In the genomic region with DNA sequence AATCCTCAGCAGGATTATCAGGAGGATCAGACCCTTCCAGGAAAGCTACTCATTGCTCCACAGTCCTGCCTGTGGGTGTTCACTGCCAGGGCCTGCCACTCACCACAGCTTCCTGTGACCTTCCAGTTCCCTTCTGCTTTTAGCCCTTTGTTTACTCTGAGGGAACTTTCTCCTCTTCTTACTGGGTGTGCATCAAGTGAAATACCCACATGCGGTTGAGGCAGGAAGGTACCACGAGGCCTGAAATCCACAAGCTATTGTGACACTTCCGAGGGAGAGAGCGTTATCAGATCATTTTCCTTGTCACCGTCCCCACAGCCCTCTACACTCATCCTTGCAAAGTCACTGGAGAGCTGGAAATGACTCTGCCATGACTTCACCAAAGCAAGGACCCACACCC, we compare ENCODE assay signal across 11 mouse cellular contexts. TPM values are rescaled to one million over a fixed set of nuclear protein-coding genes. Genes with fewer than 3 reads are reported as not detected.
DNase-seq lines count a peak whose midpoint lies in the region; ATAC-seq and TF ChIP-seq lines count a peak whose summit lies in the region.
"Had no signal": no experiment of that assay in that cellular context is flagged by ENCODE, and none has a peak within 500 bp of the region (broad histone marks: within the 10 kb centered on the region; RNA-seq: fewer than 3 reads in every experiment).

No protein-coding gene starts in this region.

- 25% methylated on average over 5 of the region's 5 CpGs for WGBS in heart, embryonic 16.5 days

- intact Hi-C loops in heart, postnatal 25 days (cut with DNase I): loop anchor here (5.0 to 10.0 kb wide), 2 partner anchors 303 to 981 kb away; no protein-coding TSS in a partner anchor

- H3K9me3 ChIP-seq in heart, embryonic 16.5 days (replicated peaks; ENCODE audit: control insufficient read depth, low read length): no peaks in the 10 kb centered on the region
- H3K9me3 ChIP-seq: midbrain, embryonic 12.5 days had no signal

- no peak for DNase-seq in heart, postnatal 25 days (ENCODE audit: low spot score)
- peak; percentile 21 for DNase-seq in lung, postnatal 10 days
- peak; percentile 66 to 76 for DNase-seq in spleen, postnatal 36 days (ENCODE audit: low spot score in 2 of 2)
- DNase-seq in ovary, adult 18-20 months (ENCODE audit: low spot score): no peak
- DNase-seq in cerebellum, postnatal 10 days: no peak
- no peak for DNase-seq in urinary bladder, postnatal 14 days (ENCODE audit: low spot score)
- DNase-seq: gastrocnemius, postnatal 36 days; kidney, postnatal 4 days had no signal

- no peak for TF ChIP-seq CTCF in bone marrow macrophage, adult 2 months (IDR thresholded peaks at IDR 0.05; ENCODE audit: low read depth, low read length)

- H3K27me3 ChIP-seq in heart, embryonic 16.5 days (ENCODE audit: control insufficient read depth, insufficient read depth, low read length): no peaks in the 10 kb centered on the region
- H3K27me3 ChIP-seq: midbrain, embryonic 12.5 days had no signal

- no peaks in the 10 kb centered on the region for H3K36me3 ChIP-seq in heart, embryonic 16.5 days (ENCODE audit: control insufficient read depth, insufficient read depth)
- H3K36me3 ChIP-seq: midbrain, embryonic 12.5 days had no signal

- no peak for TF ChIP-seq POLR2A in bone marrow macrophage, adult 2 months (IDR thresholded peaks at IDR 0.05; ENCODE audit: borderline replicate concordance, low read depth, low read length)

- no peak overlapping the region for H3K27ac ChIP-seq in heart, embryonic 16.5 days (ENCODE audit: low read length)
- peak overlapping the region; percentile 5 for H3K27ac ChIP-seq in bone marrow macrophage, adult 2 months (ENCODE audit: insufficient read depth, low read depth, low read length)
- H3K27ac ChIP-seq: midbrain, embryonic 12.5 days had no signal

- H3K4me3 ChIP-seq in heart, embryonic 16.5 days (ENCODE audit: low read length): no peak overlapping the region
- 0 out of 2 replicates have a peak overlapping the region, but pooled peaks have one; percentile 2 for H3K4me3 ChIP-seq in bone marrow macrophage, adult 2 months (ENCODE audit: insufficient read depth, low read length)
- H3K4me3 ChIP-seq: midbrain, embryonic 12.5 days had no signal

- H3K4me1 ChIP-seq in heart, embryonic 16.5 days (ENCODE audit: control insufficient read depth, insufficient read depth, low read length): peaks cover 2% of the 10 kb centered on the region; the same call in 1 of the 2 replicates
- H3K4me1 ChIP-seq in bone marrow macrophage, adult 2 months (ENCODE audit: control insufficient read depth, insufficient read depth, low read length): peaks cover 12% of the 10 kb centered on the region
- H3K4me1 ChIP-seq: midbrain, embryonic 12.5 days had no signal

- 0 out of 2 replicates have a peak, but pooled peaks have one; percentile 9 for ATAC-seq in heart, embryonic 16.5 days (replicated peaks; ENCODE audit: extremely low read depth, insufficient read depth, low FRiP score)

- H3K9ac ChIP-seq in heart, embryonic 16.5 days (ENCODE audit: low read length): no peak overlapping the region
- H3K9ac ChIP-seq: midbrain, embryonic 12.5 days had no signal

- no peak overlapping the region for H3K4me2 ChIP-seq in heart, embryonic 16.5 days (ENCODE audit: low read depth, low read length)
- H3K4me2 ChIP-seq: midbrain, embryonic 12.5 days had no signal

RNA-seq across cellular contexts. Expression of gene F5, which starts 16.3 kb away (rescaled TPM):
- polyA plus RNA-seq in heart, embryonic 16.5 days (2015; fragmentation: Nextera tagmentation; extraction: Ambion mirVana): 0.21 TPM in 2 replicates
- total RNA-seq in heart, postnatal 25 days (2021): 1 to 10 TPM; 1.6 to 1.9 TPM
- 0.09 and 0.15 TPM in 2 replicates for polyA plus RNA-seq in bone marrow macrophage, adult 2 months (2012; ENCODE audit: insufficient read depth, insufficient read length, missing spikeins)

RNA-seq across cellular contexts. Expression of gene Selp, which starts 20.3 kb away (rescaled TPM):
- 0.34 and 0.38 TPM in 2 replicates for polyA plus RNA-seq in heart, embryonic 16.5 days (2015; fragmentation: Nextera tagmentation; extraction: Ambion mirVana)
- total RNA-seq in heart, postnatal 25 days (2021): 1 to 10 TPM; 1.3 to 1.4 TPM
- polyA plus RNA-seq in bone marrow macrophage, adult 2 months (2012; ENCODE audit: insufficient read depth, insufficient read length, missing spikeins): not detected in 2 replicates
- polyA plus RNA-seq: midbrain, embryonic 12.5 days had no signal

Comparison
In these comparisons a context has a peak if more than half of its experiments do, and no peak if none do; other contexts are left out.
1. DNase-seq: peak in lung, postnatal 10 days (single experiment) and spleen, postnatal 36 days (2 of 2); none in heart, postnatal 25 days (single experiment), ovary, adult 18-20 months (single experiment), cerebellum, postnatal 10 days (0 of 2) and urinary bladder, postnatal 14 days (single experiment).